Comparison of ENCODE assay signal across 7 mouse cellular contexts in genomic region chr3:58168522-58169185, GRCm38 (mm10).
DNase-seq lines count a peak whose midpoint lies in the region; ATAC-seq and TF ChIP-seq lines count a peak whose summit lies in the region.

No protein-coding gene starts in this region.

- no peaks in the 10 kb centered on the region for H3K27me3 ChIP-seq in limb, embryonic 13.5 days

- DNase-seq in testis, postnatal 10 days (ENCODE audit: low spot score), result peak; percentile 54
- no peak for DNase-seq in testis, postnatal 14 days (ENCODE audit: low spot score)
- DNase-seq in heart, postnatal 10 days, result peak; percentile 34 to 45
- DNase-seq in right cerebral cortex, postnatal 14 days, result peak; percentile 13

- peak overlapping the region; percentile 31 for H3K4me2 ChIP-seq in limb, embryonic 13.5 days (replicated peaks)

- no peak for ATAC-seq in limb, embryonic 13.5 days (ENCODE audit: low FRiP score, low read depth)
- ATAC-seq in monocyte, adult 5-6 weeks (replicated peaks; ENCODE audit: insufficient number of reproducible peaks, low FRiP score, low TSS enrichment, poor library complexity, severe bottlenecking), result no peak

- peaks cover 14% of the 10 kb centered on the region; the same call in 1 of the 2 replicates for H3K4me1 ChIP-seq in embryonic fibroblast, embryonic 13.5 days (ENCODE audit: control insufficient read depth, insufficient read depth, low read length)
- peaks cover 16% of the 10 kb centered on the region for H3K4me1 ChIP-seq in limb, embryonic 13.5 days

- peak overlapping the region; percentile 74 for H3K27ac ChIP-seq in embryonic fibroblast, embryonic 13.5 days (ENCODE audit: insufficient read depth, low read length)
- H3K27ac ChIP-seq in limb, embryonic 13.5 days, result no peak overlapping the region

- intact Hi-C loops in heart, postnatal 10 days (cut with DNase I), result loop anchor here (10.0 kb wide), 2 partner anchors 136 to 616 kb away; no protein-coding TSS in a partner anchor

- no peaks in the 10 kb centered on the region for H3K9me3 ChIP-seq in limb, embryonic 13.5 days

- no peaks in the 10 kb centered on the region for H3K36me3 ChIP-seq in limb, embryonic 13.5 days

- no peak overlapping the region for H3K4me3 ChIP-seq in embryonic fibroblast, embryonic 13.5 days (ENCODE audit: insufficient read depth, low read length)
- no peak overlapping the region for H3K4me3 ChIP-seq in limb, embryonic 13.5 days

- TF ChIP-seq CTCF in embryonic fibroblast, embryonic 13.5 days (IDR thresholded peaks at IDR 0.05; ENCODE audit: borderline replicate concordance, insufficient read depth, low read length), result no peak

- TF ChIP-seq POLR2A in embryonic fibroblast, embryonic 13.5 days (IDR thresholded peaks at IDR 0.05; ENCODE audit: low read depth, low read length), result no peak

- 31% methylated on average over 14 of the region's 14 CpGs for WGBS in limb, embryonic 13.5 days

- H3K9ac ChIP-seq in limb, embryonic 13.5 days, result no peak overlapping the region
